Mouse (Mus musculus): ENCODE results near the gene Gm20605.

DNA sequence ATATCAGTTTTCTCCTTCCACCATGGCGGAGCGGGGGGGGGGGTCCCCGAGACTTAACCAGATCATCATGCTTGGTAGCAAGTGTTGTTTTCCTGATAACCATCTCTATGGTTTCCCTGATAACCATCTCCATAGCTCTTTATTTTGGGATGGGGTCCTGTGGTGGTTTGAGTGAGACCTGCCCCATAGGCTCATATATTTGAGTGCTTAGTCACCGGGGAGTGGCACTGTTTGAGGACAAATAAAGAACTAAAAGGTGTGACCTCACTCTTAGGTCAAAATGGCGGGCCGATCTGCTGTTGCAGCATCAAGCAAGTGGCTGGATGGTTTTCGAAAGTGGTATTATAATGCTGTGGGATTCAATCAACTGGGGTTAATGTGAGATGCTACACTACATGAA is 13.6 kb upstream of the Gm20605 start:
- TF ChIP-seq POLR2A (IDR thresholded peaks at IDR 0.05; ENCODE audit: borderline replicate concordance, extremely low read depth, low read depth, low read length), result no peak
- no peak for TF ChIP-seq CTCF (IDR thresholded peaks at IDR 0.05; ENCODE audit: insufficient read depth, low read length)

Data from lung, adult 2 months (tissue).